Mouse (Mus musculus): ENCODE measurements around the gene Tgm2. TPM values are rescaled to one million over a fixed set of nuclear protein-coding genes. Genes with fewer than 3 reads are reported as not detected.

Tgm2 gene
- polyA plus RNA-seq, 2 experiments from 2014 or later, result 2.1 to 5.4 TPM

GRCm38 (mm10) chr2:158106947-158107587 is 39.2 kb downstream of the Tgm2 start:
- ATAC-seq, result no peak

- ATAC-seq, result no peak
Measured at GRCm38 (mm10) chr2:158105605-158106004, 40.6 kb downstream of the Tgm2 start.

- no peak for ATAC-seq
Measured at GRCm38 (mm10) chr2:158104966-158105365, 41.3 kb downstream of the Tgm2 start.

GRCm38 (mm10) chr2:158101768-158102167 is 44.5 kb downstream of the Tgm2 start:
- no peak for ATAC-seq

- ATAC-seq, result no peak
Measured at GRCm38 (mm10) chr2:158099537-158099936, 46.7 kb downstream of the Tgm2 start.

- ATAC-seq, result no peak
Measured at GRCm38 (mm10) chr2:158098730-158099129, 47.5 kb downstream of the Tgm2 start.

- ATAC-seq, result no peak
Measured at GRCm38 (mm10) chr2:158097071-158097470, 49.2 kb downstream of the Tgm2 start.

GRCm38 (mm10) chr2:158094846-158095245 is 51.4 kb downstream of the Tgm2 start:
- ATAC-seq, result no peak

GRCm38 (mm10) chr2:158094300-158094699 is 51.9 kb downstream of the Tgm2 start:
- ATAC-seq, result no peak

GRCm38 (mm10) chr2:158093345-158093744 is 52.9 kb downstream of the Tgm2 start:
- no peak for ATAC-seq

GRCm38 (mm10) chr2:158090096-158090495 is 56.1 kb downstream of the Tgm2 start:
- no peak for ATAC-seq

GRCm38 (mm10) chr2:158084486-158084885 is 61.8 kb downstream of the Tgm2 start:
- ATAC-seq, result no peak

- ATAC-seq, result no peak
Measured at GRCm38 (mm10) chr2:158080622-158081241, 65.5 kb downstream of the Tgm2 start.

- no peak for ATAC-seq
Measured at GRCm38 (mm10) chr2:158079843-158080395, 66.3 kb downstream of the Tgm2 start.

- no peak for ATAC-seq
Measured at GRCm38 (mm10) chr2:158078971-158079370, 67.3 kb downstream of the Tgm2 start.

GRCm38 (mm10) chr2:158077981-158078380 is 68.3 kb downstream of the Tgm2 start:
- ATAC-seq, result no peak

- no peak for ATAC-seq
Measured at GRCm38 (mm10) chr2:158076690-158077089, 69.5 kb downstream of the Tgm2 start.

GRCm38 (mm10) chr2:158074835-158075234 is 71.4 kb downstream of the Tgm2 start:
- no peak for ATAC-seq

GRCm38 (mm10) chr2:158071633-158071995 is 74.6 kb downstream of the Tgm2 start:
- no peak for ATAC-seq

GRCm38 (mm10) chr2:158070885-158071632 is 75.2 kb downstream of the Tgm2 start:
- ATAC-seq, result no peak

GRCm38 (mm10) chr2:158068444-158068971 is 77.7 kb downstream of the Tgm2 start:
- no peak for ATAC-seq

GRCm38 (mm10) chr2:158067260-158067824 is 78.9 kb downstream of the Tgm2 start:
- ATAC-seq, result no peak

GRCm38 (mm10) chr2:158066456-158066855 is 79.8 kb downstream of the Tgm2 start:
- ATAC-seq, result no peak

Data from activated CD4-positive, CD25-positive, alpha-beta regulatory T cell, adult 4 months (primary cell).